In the genomic region with DNA sequence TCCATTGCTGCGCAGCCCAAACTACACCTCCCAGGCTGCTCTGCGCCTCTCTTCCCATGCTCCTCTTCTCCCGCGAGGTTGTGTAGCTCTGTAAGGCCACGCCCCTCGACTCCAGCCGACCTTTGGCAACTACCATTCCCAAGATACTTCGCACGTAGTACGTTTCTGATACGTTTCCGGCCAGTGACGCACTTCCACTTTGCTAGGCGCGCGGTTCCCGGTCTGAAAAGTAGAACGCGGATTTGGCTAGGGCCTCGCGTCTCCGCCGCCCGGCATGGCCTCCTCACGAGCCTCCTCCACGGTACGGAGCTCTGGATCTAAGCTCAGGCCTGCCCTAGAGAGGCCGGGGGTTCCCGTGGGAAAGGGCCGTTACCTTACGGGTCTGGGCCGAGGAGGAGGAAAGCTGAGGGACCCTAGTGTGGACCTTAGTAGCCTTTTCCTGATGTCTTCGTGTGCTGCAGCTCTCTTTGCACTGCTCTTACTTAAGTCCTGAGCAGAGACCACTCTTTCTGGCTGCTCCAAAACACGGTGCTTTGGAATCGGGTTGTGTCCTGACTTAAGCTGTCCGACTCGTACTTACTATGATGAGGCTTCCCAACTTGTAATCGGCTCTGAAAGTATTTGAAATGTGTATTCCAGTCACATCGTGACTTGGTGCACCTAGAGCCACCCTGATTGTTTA, we compare ENCODE assay signal across 8 mouse cellular contexts. TPM values are rescaled to one million over a fixed set of nuclear protein-coding genes. Genes with fewer than 3 reads are reported as not detected.
DNase-seq lines count a peak whose midpoint lies in the region; ATAC-seq lines count a peak whose summit lies in the region.

A gene (minus strand): TSS at position 42 of the 682 bp plus-strand sequence.
A gene (plus strand): TSS at position 197 of the 682 bp plus-strand sequence.

- intact Hi-C loops in gastrocnemius, postnatal 14 days (cut with DNase I; ENCODE audit: low total_unique reads): loop anchor here (10.0 kb wide), 1 partner anchor 54 kb away; no protein-coding TSS in a partner anchor
- intact Hi-C loops in left cerebral cortex, postnatal 10 days (cut with DNase I): loop anchor here (5.0 kb wide), 2 partner anchors 46 to 201 kb away; a partner anchor contains a TSS

- peak; percentile 98 to 99 for DNase-seq in adrenal gland, adult (ENCODE audit: inconsistent age in 2 of 2, low spot score in 1 of 2)
- peak; percentile 100 for DNase-seq in embryo, embryonic 10.5 days (ENCODE audit: low spot score)
- peak; percentile 97 for DNase-seq in gastrocnemius, postnatal 14 days
- DNase-seq in left cerebral cortex, postnatal 10 days (ENCODE audit: extremely low spot score in 1 of 2, low spot score in 2 of 2): peak; percentile 99
- peak; percentile 97 for DNase-seq in right cerebral cortex, postnatal 25 days
- DNase-seq in urinary bladder, postnatal 4 days (ENCODE audit: low spot score in 2 of 2): peak; percentile 93 to 97

- ATAC-seq in inflammation-experienced regulatory T-cells, adult 6 months: peak; percentile 96
- peak; percentile 96 for ATAC-seq in megakaryocyte-erythroid progenitor cell, adult 5-6 weeks (replicated peaks; ENCODE audit: low FRiP score, low TSS enrichment, poor library complexity, severe bottlenecking)

RNA-seq across cellular contexts. Expression of the first gene that starts in this region (rescaled TPM):
- total RNA-seq in gastrocnemius, postnatal 14 days (2021): 10 to 100 TPM; 40.5 to 46.3 TPM
- 10 to 100 TPM; 67.8 to 86.2 (median 80.3) TPM for polyA plus RNA-seq in inflammation-experienced regulatory T-cells, adult 6 months (2017; shearing (Covaris generic))
- total RNA-seq in left cerebral cortex, postnatal 10 days (2021): 10 to 100 TPM; 43.1 to 52.3 TPM
- 115 and 170 TPM in 2 replicates for total RNA-seq in megakaryocyte-erythroid progenitor cell, adult 5-6 weeks (2014; fragmentation: Nextera tagmentation)
- total RNA-seq in megakaryocyte-erythroid progenitor cell, adult 5-6 weeks (2017): 121 and 186 TPM in 2 replicates

RNA-seq across cellular contexts. Expression of the second gene that starts in this region (rescaled TPM):
- total RNA-seq in gastrocnemius, postnatal 14 days (2021): 10 to 100 TPM; 13.7 to 13.8 TPM
- 10 to 100 TPM; 17.8 to 22.8 (median 20.7) TPM for polyA plus RNA-seq in inflammation-experienced regulatory T-cells, adult 6 months (2017; shearing (Covaris generic))
- 10 to 100 TPM; 13.1 to 13.7 TPM for total RNA-seq in left cerebral cortex, postnatal 10 days (2021)
- 18.3 and 29.0 TPM in 2 replicates for total RNA-seq in megakaryocyte-erythroid progenitor cell, adult 5-6 weeks (2014; fragmentation: Nextera tagmentation)
- 22.0 and 25.4 TPM in 2 replicates for total RNA-seq in megakaryocyte-erythroid progenitor cell, adult 5-6 weeks (2017)

Comparison
In these comparisons a context has a peak if more than half of its experiments do, and no peak if none do; other contexts are left out.
1. Peak in every context shown above with its lines: DNase-seq and ATAC-seq.